Mouse (Mus musculus) testis, postnatal 14 days (tissue): ENCODE results near the gene Hivep3.
A peak's percentile ranks its signal among the peaks of the same experiment; 100 is the strongest.

ENCODE experiments used
- DNase-seq: peaks from one replicate; pipeline ENCODE4 v3.0.0; 2021; ENCODE audit warnings: low spot score

Gene Hivep3

DNA sequence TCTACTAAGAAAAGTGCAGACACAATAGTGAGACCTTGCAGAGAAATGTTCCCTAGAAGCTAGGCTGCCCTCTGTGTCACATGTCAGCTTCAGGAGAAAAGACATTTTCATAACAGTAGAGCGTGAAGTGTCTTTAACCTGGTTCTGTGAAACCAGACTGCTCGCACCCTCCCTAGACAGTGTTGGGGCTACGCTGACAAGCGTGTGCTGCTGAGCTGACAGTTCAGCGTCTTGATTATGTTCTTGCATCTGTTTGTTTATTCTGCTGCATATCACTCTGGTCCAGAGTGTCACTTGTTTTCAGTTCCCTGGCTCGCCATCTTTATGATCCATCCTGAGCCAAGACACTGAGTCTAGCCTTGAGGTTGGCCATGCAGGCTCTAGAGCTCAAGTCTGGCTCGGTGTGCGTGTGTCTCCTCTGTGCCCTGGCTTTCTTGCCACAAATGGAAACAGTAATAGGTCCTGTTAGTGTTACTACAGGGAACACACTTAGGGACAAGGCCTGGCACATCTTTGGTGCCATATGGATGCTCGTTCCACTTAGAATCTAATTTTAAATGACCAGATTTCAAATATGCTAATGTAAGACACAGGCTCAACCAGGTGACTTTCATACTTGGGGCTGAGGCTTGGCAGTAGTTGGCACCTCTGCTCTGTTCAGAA, 28.0 kb downstream of the Hivep3 start:
- no peak for DNase-seq

DNA sequence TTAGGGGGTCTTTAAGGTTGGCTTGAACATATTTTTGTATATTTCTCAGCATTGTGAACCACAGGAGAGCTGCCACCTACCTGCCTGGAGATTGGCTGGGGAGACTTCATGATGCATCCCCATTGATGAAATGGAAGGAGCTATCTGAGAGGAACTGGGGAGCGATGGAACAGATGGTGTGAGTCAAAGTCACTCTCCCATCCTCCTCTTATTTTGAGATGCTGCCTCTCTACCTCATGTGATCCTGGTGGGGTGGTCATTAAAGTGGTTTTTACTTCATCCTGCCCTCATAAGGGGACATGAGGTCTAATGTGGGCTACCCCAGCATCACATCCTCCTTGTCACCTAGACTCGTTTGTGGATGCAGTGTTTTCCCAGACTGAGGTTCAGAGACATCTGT, 28.6 kb downstream of the Hivep3 start:
- DNase-seq, result no peak

DNA sequence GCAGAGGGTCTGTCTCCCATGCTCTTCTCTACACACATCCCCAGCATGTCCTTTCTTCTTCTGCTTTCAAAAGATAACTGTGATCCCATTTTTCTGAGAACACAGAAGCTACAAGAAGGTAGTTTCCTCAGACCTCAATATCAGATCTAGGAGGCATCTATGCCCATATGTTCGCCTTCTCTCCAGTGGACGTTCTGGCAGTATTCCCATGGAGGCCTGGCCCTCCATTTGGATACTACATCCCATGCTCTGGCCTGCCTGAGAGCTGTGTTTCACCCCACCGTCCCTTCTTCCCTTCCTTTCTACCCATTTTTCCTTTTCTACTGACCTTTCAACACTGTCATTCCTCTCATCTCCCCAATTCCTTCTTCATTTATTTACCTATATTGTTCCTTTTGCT, 34.5 kb downstream of the Hivep3 start:
- DNase-seq, result no peak

DNA sequence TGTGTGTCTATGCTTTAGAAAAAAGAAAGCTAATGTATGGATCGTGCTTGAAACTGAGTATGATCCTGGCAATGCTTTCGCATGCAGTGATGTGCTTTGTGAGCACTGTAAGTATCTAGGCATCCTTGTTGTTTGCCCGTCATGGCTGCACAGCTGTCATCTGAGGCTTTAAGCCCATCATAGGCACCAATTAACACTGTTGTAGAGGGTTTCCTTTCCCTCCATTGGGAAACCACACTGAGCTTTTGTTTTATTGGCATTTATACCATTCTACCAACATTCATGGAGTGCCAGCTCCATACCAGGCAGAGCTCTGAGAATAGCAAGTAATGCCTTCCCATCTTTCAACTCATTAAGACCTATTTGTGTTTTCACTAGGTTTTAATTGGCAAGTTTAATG, 42.3 kb downstream of the Hivep3 start:
- DNase-seq, result no peak

DNA sequence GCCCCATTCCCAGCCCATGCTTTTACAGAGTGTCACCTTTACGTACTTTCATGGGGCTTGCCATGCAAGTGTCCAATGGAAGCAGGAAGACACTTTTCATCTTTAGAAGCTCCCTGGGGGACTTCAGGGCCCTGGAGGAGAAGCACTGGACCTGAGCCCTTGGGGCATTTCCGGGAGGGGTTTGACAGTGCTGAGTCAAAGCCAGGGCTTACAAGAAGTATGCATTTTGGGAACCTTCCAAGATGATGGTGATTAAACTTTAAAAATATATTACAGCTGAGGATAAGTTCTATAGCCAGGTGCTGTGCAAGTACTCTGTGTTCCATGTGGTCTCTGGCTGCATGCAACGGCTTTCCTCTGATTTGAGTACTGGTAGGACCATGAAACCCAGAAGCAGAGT, 43.6 kb downstream of the Hivep3 start:
- DNase-seq, result no peak

DNA sequence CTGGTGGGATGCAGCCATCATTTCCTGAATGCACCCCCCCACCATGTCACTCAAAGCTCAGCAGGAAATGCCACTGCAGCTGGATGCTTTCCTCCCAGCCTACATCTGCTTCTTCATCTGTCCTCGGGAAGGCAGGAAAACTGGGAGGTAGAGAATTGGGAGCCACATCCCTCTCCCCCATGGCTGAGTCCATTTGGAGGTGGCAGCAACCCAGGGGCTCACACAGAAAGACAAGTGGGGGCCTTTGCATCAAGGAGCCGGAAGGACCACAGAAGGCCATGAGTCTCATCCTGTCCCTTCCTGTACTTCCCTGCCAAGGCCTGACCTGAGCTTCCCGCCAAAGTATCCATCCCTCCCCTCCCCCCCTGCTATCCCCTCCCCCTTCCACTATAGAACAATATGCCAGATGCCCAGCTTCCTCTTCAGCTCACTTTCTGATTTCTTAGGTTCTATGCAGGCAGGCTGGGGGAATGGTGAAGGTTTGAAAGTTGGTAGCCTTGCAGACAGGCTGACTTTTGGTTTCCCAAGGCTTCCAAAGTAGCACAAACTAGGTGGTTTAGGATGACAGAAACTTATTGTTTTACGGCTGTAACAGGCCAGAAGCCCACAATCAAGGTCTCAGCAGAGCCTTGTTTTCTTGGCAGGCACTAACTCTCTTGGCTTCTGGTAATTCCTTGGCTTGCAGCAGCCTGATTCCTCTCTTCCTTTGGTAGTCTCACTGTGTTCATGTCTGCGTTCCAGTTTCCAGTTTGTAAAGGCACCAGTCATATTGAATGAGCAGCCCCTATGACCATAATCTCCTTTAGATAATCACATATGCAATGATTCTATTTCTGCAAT, 46.2 kb downstream of the Hivep3 start:
- peak; percentile 48 for DNase-seq

DNA sequence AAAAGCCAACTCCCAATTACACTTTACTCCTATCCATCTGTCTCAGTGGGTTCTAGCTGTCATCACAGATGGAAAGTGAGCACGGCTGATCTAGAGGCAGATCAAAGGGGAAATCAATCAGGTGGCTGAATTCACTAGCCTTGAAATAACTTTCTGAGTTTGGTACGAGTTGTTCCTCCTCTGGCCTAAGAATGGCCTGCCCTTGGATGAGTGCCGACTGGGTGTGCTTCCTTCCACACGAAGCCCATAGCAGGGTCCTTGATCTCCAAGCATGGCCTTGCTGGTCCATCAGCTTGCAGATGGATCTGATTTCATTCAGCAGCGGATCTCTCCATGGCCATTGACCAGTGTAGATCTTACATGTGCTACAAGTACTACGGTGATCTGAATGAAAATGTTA, 47.3 kb downstream of the Hivep3 start:
- peak; percentile 67 for DNase-seq

DNA sequence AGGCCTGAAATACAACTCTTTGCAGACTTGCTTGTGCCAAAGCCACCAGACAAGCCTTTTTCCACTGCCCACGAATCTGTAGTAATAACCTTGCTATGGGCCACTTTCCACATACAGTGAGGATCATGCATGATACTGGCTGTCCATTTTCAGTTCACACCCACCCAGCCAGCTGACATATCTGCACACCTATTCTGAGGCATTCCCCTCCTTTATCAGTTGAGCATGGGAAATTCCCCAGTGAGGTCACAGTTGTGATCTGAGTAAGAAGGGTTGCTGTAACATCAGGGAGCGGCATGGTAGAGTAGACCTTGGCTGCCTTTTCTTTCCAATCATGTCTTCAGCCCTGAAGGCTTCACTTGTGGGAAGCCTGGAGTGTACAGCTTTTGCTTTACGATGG, 51.4 kb downstream of the Hivep3 start:
- no peak for DNase-seq

DNA sequence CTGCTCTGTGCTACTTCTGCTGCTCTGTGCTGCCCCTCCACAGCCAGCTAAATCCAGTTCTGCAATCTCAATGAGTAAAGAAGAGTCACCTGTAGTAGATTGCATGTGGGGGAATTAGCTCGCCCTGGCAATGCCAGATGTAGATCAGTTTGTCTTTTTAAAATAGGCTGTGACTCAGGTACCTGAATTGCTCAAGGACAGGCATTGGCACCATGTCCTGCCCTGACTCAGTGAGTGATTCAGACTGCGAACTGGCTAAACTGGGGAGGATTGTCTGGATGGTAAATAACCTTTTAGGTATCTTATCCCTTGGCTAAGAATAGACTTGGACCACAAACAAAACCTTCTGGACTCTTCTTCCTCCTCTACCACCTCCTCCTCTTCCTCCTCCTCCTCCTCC, 52.7 kb downstream of the Hivep3 start:
- DNase-seq, result no peak

DNA sequence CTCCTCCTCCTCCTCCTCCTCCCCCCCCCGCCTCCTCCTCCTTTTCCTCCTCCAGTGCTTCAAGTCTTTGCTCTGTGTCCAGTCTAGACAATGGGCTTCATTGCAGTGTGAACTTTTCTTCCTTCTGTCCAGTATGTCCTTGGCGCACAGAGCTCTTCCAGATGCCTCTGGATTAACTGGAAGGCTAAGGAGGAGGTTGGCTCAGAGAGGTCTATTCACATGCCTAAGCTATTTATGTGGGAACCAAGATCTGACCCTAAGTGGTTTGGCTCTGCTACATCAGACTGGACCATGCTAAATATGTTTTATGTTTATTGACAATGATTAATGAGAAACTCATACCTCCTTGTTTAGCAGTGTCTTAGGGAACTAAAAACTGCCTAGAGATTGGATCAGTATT, 53.1 kb downstream of the Hivep3 start:
- no peak for DNase-seq

DNA sequence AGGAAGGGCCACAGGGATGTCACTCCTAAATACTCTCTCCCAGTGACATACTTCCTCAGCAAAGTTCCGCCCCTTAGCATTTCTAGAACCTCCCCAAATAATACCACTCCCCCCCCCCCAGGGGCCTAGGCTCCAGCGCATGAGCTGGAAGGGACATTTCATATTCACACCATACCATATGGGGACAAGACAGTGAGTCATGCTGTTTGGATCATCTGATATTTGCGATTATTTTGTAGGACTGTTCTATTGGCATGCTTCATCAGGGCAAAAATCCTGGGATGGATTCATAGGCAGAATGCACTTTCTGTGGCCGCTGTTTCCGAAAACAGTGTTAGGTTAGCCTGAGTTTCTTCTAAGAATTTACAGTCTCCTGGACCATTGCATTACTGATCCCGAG, 55.2 kb downstream of the Hivep3 start:
- no peak for DNase-seq

DNA sequence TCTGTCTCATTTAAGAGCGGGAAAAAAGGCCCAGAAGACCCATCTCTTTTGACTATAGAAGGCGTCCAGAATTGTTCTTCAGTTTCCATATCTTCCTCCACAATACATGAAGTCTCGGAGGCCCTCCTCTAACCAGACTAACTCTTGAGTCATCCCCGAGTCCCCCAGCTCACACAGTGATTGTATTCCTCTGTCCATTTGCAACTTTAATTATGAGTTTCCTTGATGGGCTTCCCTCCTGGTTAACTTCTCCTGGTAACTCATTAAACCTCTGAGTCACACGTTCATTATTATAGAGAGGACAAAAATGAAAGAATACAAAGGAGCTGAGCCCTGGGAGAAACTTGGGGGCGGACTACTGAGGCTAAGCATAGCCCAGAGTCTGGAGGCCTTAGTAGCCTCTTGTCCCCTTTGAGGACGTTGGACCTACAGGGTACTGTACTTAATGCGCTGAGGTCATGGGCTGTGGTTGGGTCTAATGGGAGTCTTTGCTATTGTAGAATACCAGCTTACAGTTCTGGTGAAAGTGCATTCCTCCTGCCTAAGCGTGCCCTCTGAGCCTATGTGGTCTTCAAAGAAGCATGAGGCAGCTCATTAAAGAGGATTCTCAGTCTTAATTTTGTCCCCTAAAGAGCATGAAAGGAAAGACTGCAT, 56.0 kb downstream of the Hivep3 start:
- no peak for DNase-seq

DNA sequence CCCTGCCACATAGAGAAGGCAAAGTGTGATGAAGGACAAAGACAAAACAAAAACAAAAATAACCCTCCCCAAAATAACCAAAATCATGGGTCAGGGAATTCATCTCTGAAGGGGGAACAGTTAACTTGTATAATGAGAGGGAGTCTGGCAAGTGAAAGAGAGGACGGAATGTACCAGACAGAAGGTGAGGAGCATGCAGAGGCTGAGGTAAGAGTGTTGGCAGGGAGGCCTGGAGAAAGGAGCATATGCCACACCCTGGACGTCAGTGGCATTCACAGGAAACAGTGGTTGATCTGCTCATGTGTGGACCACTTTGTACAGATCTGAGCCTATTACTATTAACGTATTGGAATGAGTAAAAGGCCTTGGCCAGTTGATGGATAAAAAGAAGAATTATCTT, 65.3 kb downstream of the Hivep3 start:
- DNase-seq, result no peak

DNA sequence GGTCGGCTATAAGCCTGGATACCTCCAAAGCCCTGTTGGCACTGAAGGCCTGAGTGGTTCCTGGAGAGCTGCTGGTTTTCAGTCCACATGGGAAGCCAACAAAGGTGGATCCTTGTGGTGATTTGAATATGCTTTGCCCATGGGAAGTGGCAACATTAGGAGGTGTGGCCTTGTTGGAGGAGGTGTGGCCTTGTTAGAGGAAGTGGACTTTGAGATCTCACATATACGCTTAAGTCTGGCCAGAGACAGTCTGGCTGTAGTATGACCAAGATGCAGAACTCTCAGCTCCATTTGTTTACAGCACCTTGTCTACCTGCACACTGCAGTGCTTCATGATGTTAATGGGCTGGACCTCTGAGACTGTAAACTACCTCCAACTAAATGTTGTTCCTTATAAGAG, 73.0 kb downstream of the Hivep3 start:
- no peak for DNase-seq

DNA sequence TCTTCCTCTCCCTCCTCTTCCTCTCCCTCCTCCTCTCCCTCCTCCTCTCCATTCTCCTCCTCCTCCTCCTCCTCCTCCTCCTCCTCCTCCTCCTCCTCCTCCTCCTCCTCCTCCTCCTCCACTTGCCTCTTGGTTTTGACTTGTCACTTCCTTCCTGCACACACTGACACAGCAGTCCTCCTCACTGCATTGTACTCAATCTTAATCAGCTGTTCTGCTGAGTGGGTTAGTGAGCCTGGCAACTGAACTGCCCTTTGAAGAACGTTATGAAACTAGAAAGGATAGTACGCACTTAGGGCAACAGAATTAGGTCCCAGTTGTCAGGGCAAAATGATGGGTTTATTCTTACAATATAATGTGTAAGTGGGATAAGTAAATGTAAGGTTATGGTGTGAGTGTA, 73.8 kb downstream of the Hivep3 start:
- no peak for DNase-seq

DNA sequence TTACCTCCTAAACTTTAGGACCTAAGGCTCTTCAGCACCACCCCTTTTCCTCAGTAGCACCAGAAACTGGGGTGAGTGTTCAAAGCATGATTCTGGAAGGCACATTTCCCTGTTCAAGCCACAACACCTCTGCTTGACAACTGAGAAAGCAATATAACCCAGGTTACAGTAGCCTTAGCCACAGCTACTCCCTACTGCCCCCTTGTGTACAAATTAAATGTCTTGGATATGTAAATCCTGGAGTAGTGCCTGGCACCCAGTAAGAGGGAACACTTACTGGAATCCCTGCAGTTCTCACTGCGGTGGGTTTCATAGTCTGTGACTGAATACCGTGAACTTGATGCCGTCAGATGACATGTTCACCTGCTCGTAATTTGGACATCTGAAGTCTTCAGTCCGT, 75.7 kb downstream of the Hivep3 start:
- DNase-seq, result no peak

DNA sequence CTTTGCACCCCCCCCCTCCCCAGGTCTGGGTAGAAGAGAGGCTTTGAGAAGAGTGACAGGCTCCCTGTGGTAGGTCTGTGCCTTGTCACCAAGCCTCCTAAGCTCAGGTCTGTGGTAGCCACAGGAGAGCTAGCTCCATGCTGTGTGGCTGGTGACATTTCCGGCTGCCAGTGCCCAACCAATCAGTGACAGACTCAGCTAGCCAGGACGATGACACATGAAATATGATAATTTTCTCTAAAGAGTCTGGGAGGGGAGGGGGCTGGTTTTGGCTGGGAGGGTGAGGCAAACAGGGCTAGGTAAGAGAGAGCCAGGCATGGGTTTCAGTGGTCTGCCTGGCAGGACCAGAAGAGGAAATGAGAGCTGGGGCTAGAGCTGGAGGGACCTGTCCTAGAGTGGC, 79.2 kb downstream of the Hivep3 start:
- DNase-seq, result no peak

DNA sequence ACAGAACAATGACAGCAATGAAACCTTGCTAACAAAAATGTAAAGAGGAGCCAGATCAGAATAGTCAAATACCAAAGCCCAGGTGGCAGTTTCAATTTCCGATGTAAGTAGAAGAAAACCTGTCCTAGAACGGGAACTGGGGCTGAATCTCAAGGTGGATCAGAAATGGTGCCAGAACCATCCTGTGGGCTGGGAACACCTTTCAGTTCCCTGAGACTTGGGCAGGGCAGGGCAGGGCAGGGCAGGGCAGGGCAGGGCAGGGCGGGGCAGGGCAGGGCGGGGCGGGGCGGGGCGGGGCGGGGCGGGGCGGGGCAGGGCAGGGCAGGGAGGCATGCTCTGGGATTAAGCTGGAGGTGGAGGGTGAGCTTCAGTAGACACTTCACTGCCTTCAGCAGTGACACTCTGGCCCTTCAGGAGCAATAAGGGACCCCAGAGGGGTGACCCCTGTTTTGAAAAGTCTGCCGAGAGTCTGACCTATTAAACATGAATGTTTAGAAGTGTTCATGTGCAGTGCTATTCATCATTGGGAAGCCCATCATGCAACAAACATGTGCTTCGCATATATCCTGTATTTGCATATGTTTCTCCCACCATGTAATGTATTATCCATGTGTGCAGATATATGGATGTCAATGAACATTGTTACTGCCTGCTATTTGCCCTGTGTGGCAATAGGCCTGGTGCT, 80.1 kb downstream of the Hivep3 start:
- DNase-seq, result no peak

DNA sequence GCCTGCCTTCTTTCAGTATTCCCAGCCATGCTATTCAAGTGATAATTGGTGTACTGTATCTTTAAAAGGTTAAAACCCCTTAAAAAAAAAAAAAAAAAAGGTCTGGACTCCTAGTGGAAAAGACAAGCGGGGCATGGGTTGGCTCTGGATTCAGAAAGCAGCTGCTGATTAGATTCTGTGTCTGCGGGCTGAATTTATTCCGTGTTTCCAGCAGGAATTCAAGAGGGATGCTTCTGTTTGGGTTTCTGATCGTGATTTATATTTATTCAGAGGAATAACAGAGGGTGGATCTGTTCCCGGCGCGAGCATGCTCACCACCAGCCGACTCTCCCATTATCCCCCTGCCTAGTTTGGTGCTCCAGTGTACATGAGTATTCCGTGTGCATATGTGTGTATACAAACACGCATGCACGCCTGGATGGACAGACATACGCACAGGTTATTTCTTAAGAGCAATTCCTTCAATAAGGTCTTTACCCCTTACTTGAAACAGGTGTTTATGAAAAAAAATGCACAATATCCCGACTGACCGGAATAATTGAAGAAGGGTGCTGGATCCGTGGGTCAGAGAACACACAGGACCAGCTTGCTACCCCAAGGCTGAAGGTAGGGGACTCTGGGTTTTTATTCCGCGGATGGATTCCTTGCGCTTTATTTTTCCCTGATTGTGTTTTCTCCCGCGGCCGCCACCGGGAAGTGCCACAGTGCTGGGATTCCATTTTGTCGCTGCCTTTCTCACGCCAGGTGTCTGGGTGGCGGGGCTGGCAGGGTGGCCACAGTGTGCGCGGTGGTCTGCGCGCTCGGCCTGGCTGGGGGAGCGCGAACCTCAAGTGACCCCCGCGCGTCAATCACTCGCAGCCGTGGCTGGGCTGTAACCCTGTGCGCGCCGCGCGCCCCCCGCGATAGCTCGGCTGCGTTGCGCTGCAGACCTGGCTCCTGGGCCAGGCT, 80.9 kb downstream of the Hivep3 start:
- no peak for DNase-seq

DNA sequence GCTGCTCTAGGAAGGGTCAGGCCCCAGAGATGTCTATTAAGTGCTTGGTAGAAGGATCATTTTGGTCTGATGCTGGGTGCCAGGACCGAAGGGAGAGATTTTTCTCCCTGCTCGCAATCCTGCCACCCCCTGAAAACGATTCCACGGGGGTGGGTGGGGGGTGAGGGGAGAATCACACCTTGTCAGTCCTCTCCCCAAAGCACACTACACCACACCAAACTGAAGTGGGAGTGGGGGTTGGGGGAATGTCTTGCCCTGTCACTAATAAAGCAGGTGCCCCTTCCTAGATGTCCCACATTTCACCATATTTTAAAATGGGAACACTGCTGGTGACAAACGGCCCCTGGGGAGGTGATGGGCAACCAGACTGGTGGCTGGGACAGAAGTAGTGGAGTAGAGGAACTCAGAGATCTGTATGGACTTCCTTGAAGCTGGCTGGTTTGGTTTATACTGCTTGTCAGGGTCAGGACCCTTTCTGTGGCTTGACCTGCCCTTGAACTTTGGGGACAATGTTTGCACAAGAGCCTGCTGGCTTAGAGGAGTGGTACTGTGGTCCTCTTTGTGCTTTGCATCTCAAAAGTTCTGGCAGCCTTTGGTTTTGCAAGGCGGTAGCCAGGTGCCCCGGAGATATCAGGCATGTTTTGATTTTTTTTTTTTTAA, 81.7 kb downstream of the Hivep3 start:
- DNase-seq, result no peak

DNA sequence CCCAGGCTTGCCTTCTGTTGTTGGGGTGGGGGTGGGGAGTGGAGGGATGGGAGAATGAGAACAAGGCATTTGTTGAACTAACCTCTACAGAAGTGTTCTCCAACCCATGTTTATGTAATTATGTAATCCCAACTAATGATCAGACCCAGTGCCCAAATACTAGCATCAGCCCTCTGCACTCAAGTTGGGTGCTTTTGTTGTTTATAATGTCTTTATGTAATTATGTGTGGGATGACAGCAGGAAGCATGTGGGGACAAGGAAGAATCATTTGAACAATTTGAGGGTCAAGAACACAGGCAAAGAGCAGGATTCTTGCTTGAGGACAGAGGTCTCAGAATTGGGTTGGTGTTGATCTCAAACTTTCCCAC, 82.2 kb downstream of the Hivep3 start:
- no peak for DNase-seq
